Mouse (Mus musculus): Measurements from ENCODE around the gene Platr25. TPM values are rescaled to one million over a fixed set of nuclear protein-coding genes. Genes with fewer than 3 reads are reported as not detected.
"Not testable (repeated sequence)": the region's sequence is repeated elsewhere in the genome, so short reads cannot be mapped to it uniquely, and the experiment has no call there.

Gene Platr25
- 31.9 and 36.8 TPM in 2 replicates for polyA plus RNA-seq (2014; fragmentation: Nextera tagmentation; extraction: Ambion mirVana)

DNA sequence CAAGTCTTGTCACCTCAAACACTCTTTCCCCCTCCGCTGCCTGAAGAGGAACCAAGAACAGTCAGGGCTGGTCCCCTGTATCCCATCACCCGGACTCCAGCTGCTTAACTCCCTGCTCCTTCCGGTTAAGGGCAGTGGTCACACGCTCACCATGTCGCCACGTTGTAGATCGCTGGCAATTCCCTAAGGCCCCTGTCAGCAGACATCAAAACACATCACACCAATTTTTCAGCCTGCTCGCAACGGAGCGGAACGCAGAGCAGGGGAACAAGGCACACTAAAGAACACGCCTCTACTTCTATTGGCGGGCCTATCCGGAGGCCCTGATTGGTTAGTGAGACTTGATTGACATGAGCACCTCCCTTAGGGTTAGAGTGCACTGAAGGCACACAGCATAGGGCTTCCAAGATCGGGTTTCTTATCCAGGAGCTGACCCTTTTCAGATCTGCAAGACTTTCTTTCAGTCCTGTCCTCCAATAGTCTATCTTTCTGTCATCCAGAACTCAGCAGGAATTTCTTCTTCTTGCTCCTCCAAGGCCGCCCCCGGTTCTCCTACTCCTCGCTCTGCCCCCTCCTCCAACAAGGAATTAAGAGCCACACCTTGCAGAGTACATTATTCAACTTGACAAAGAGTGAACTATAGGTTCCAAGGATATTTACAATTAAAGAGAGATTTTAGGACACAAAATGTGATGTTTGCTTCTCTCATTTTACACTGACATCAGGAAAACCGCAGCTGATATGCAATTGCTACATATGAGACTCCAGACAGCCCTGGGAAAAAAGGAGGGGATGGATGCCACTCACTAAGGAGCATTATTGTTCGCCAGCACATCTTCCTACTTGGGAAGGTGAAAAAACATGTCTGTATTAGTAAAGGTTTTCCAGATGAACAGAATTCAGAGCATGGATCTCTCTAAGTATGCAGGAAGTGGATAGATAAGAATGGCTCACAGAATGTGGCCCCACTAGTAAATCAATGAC is at the start of gene Platr25:
Gene Platr25, minus strand, starts transcription at position 278 of the 984 bp plus-strand sequence.
- H3K36me3 ChIP-seq (ENCODE audit: control insufficient read depth, insufficient read depth, low read length); H3K4me1 ChIP-seq (replicated peaks; ENCODE audit: control insufficient read depth, insufficient read depth, low read length); H3K9me3 ChIP-seq (ENCODE audit: control insufficient read depth, low read length); H3K27me3 ChIP-seq (ENCODE audit: control insufficient read depth, insufficient read depth, low read length); H3K27ac ChIP-seq (ENCODE audit: low read depth, low read length): not testable (repeated sequence)
- Histone ChIP-seq H3K4me2 (replicated peaks; ENCODE audit: low read depth, low read length) (peak within 1 kb of the TSS; percentile 42), H3K9ac (ENCODE audit: low read depth, low read length) (peak within 1 kb of the TSS; percentile 40; the same call in 1 of the 2 replicates), H3K4me3 (ENCODE audit: low read depth, low read length) (peak within 1 kb of the TSS; percentile 36)
- ATAC-seq (ENCODE audit: low FRiP score) (peak; percentile 96), DNase-seq (ENCODE audit: low spot score) (peak; percentile 72)
- 11% methylated on average over 20 of the region's 20 CpGs for WGBS

DNA sequence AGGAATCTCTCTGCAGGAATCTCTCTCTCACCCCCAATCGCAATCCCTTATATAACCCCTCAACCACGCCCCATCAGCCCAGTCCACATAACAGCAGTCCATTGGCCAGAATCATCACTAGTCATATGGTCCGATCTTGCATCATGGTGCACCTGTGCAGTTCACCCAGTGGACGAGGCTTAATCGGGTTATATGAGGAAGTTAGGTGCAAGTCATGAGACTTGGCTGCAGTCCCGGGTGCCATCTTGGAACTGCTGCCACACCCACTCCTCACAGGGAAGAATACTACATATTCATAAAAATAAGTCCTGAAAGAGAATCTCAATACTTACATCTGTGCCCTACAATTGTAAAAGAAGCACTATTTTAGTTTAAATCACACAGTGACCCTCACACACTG is 47.5 kb upstream of the Platr25 start:
- H3K4me3 ChIP-seq (ENCODE audit: low read depth, low read length); ATAC-seq (ENCODE audit: low FRiP score); DNase-seq (ENCODE audit: low spot score); H3K27me3 ChIP-seq (ENCODE audit: control insufficient read depth, insufficient read depth, low read length); H3K36me3 ChIP-seq (ENCODE audit: control insufficient read depth, insufficient read depth, low read length); H3K4me2 ChIP-seq (replicated peaks; ENCODE audit: low read depth, low read length); H3K9me3 ChIP-seq (ENCODE audit: control insufficient read depth, low read length); H3K4me1 ChIP-seq (replicated peaks; ENCODE audit: control insufficient read depth, insufficient read depth, low read length); H3K9ac ChIP-seq (ENCODE audit: low read depth, low read length); H3K27ac ChIP-seq (ENCODE audit: low read depth, low read length): not testable (repeated sequence)
- WGBS = 90% methylated on average over 6 of the region's 6 CpGs

DNA sequence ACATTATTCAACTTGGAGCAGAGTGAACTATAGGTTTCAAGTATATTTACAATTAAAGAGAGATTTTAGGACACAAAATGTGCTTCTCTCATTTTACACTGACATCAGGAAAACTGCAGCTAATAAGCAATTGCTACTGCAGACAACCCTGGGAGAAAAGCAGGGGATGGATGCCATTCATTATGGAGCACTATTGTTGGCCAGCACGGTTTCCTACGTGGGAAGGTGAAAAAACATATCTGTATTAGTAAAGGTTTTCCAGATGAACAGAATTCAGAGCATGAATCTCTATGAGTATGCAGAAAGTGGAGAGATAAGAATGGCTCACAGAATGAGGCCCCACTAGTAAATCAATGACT is 25.6 kb upstream of the Platr25 start:
- not testable (repeated sequence) for H3K27ac ChIP-seq (ENCODE audit: low read depth, low read length); H3K27me3 ChIP-seq (ENCODE audit: control insufficient read depth, insufficient read depth, low read length); H3K9me3 ChIP-seq (ENCODE audit: control insufficient read depth, low read length); H3K4me1 ChIP-seq (replicated peaks; ENCODE audit: control insufficient read depth, insufficient read depth, low read length); DNase-seq (ENCODE audit: low spot score); H3K36me3 ChIP-seq (ENCODE audit: control insufficient read depth, insufficient read depth, low read length)
- peak overlapping the region; percentile 43 for H3K4me3 ChIP-seq (ENCODE audit: low read depth, low read length)
- ATAC-seq (ENCODE audit: low FRiP score) = peak; percentile 28
- WGBS = 72% methylated on average over 2 of the region's 2 CpGs
- 0 out of 2 replicates have a peak overlapping the region, but pooled peaks have one; percentile 5 for H3K4me2 ChIP-seq (replicated peaks; ENCODE audit: low read depth, low read length)
- H3K9ac ChIP-seq (ENCODE audit: low read depth, low read length) = 0 out of 2 replicates have a peak overlapping the region, but pooled peaks have one; percentile 34

DNA sequence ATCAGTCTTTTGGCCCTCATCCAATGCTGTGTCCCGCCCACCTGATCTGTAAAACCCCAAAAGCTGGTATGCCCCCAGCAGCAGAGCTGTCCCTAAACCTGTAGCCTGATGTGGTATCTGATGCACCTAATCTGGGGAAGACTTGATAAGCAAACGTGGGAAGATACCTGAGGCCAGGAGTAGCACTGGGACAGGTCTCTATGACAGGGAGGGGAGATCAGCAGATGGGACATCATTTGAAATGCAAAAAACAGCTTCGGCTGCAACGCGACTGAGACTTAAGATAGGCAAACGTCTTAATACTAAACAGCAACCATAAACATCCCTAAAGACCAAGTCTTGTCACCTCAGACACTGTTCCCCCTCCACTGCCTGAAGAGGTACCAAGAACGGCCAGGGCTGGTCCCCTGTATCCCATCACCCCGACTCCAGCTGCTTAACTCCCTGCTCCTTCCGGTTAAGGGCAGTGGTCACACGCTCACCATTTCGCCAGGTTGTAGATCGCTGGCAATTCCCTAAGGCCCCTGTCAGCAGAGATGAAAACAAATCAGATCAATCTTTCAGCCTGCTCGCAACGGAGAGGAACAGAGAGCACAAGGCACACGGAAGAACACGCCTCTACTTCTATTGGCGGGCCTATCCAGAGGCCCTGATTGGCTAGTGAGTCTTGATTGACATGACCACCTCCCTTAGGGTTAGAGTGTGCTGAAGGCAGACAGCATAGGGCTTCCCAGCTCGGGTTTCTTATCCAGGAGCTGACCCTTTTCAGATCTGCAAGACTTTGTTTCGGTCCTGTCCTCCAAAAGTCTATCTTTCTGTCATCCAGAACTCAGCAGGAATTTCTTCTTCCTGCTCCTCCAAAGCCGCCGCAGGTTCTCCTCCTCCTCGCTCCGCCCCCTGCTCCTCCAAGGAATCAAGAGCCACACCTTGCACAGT is 25.0 kb upstream of the Platr25 start, which contains the start of gene Gm5141:
Gene Gm5141, minus strand, starts transcription at position 610 of the 936 bp plus-strand sequence.
- not testable (repeated sequence) for H3K27me3 ChIP-seq (ENCODE audit: control insufficient read depth, insufficient read depth, low read length); H3K27ac ChIP-seq (ENCODE audit: low read depth, low read length)
- 5% methylated on average over 20 of the region's 23 CpGs for WGBS

DNA sequence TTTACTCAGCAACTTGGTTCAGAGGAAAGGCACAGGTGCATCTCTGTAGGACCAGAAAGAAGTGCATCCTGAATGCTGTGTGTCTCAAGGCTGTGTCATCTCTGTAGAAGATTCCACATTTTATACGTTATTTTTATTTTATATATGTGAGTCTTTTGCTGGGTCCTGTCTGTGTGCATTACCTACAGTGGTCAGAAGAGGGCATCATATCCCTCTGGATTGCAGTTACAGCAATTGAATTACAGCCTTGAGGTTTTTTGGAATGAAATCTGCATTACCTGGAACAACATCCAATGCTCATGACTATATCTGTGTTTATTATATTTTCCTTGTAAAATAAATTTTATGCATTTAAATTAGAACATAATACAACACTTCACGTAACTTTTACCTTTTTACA is 3.3 kb upstream of the Platr25 start:
- H3K27ac ChIP-seq (ENCODE audit: low read depth, low read length); H3K9ac ChIP-seq (ENCODE audit: low read depth, low read length); H3K36me3 ChIP-seq (ENCODE audit: control insufficient read depth, insufficient read depth, low read length); H3K4me2 ChIP-seq (replicated peaks; ENCODE audit: low read depth, low read length); ATAC-seq (ENCODE audit: low FRiP score); H3K4me1 ChIP-seq (replicated peaks; ENCODE audit: control insufficient read depth, insufficient read depth, low read length); H3K9me3 ChIP-seq (ENCODE audit: control insufficient read depth, low read length); H3K27me3 ChIP-seq (ENCODE audit: control insufficient read depth, insufficient read depth, low read length); H3K4me3 ChIP-seq (ENCODE audit: low read depth, low read length): not testable (repeated sequence)
- DNase-seq (ENCODE audit: low spot score) = peak; percentile 41
- 64% methylated on average over 2 of the region's 2 CpGs for WGBS

More for the DNA sequence above, 25.0 kb upstream of the Platr25 start, which contains the start of gene Gm5141:
- DNase-seq (ENCODE audit: low spot score) (peak; percentile 58), ATAC-seq (ENCODE audit: low FRiP score) (peak; percentile 100)
- H3K4me1 ChIP-seq (replicated peaks; ENCODE audit: control insufficient read depth, insufficient read depth, low read length); H3K9me3 ChIP-seq (ENCODE audit: control insufficient read depth, low read length); H3K36me3 ChIP-seq (ENCODE audit: control insufficient read depth, insufficient read depth, low read length): not testable (repeated sequence)
- H3K4me2 ChIP-seq (replicated peaks; ENCODE audit: low read depth, low read length) = peak within 1 kb of the TSS; percentile 55
- peak within 1 kb of the TSS; percentile 53 for H3K9ac ChIP-seq (ENCODE audit: low read depth, low read length)
- peak within 1 kb of the TSS; percentile 43 for H3K4me3 ChIP-seq (ENCODE audit: low read depth, low read length)

DNA sequence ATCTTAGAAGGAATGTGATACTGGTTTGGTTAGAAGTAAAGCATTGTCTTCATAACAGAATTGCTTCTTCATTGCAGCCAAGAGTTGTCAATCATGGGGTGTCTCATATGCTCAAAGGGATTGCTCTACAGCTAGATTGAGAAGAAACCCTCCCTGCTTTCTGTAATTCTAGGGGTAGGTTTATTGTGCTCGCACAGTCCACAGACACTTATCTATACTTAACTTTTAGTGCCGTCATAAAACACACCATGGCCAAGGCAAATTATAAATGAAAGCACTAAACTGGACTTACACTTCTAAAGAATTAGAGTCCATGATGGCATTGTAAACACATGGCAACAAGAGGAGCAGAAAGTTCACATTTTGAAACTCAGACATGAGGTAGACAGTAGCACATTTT is 27.2 kb downstream of the Platr25 start:
- Histone ChIP-seq H3K9me3 (ENCODE audit: control insufficient read depth, low read length) (no peaks in the 10 kb centered on the region), H3K4me1 (replicated peaks; ENCODE audit: control insufficient read depth, insufficient read depth, low read length) (no peaks in the 10 kb centered on the region), H3K9ac (ENCODE audit: low read depth, low read length) (no peak overlapping the region), H3K36me3 (ENCODE audit: control insufficient read depth, insufficient read depth, low read length) (no peaks in the 10 kb centered on the region), H3K27ac (ENCODE audit: low read depth, low read length) (no peak overlapping the region), H3K27me3 (ENCODE audit: control insufficient read depth, insufficient read depth, low read length) (no peaks in the 10 kb centered on the region), H3K4me2 (replicated peaks; ENCODE audit: low read depth, low read length) (no peak overlapping the region), H3K4me3 (ENCODE audit: low read depth, low read length) (no peak overlapping the region)
- 98% methylated on average over 2 of the region's 2 CpGs for WGBS
- no peak for DNase-seq (ENCODE audit: low spot score)
- no peak for ATAC-seq (ENCODE audit: low FRiP score)

DNA sequence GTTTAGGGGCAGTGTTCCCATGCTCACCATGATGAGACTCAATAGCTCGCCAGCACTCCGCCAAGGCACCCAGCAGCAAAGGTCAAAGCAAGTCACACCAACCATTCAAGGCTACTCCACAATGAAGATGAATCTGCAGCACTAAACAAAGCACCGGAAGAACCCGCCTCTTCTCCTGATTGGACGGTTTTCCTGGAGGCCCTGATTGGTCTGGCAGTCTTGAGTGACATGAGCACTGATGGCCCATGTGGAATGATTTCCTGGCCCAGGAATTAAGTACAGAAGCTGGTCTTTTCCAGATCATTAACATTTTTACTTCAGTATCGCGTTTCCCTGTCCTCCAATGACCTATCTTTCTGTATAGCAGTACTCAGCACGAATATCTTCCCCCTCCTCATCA is 47.9 kb downstream of the Platr25 start:
- not testable (repeated sequence) for DNase-seq (ENCODE audit: low spot score); H3K27ac ChIP-seq (ENCODE audit: low read depth, low read length); ATAC-seq (ENCODE audit: low FRiP score); H3K4me2 ChIP-seq (replicated peaks; ENCODE audit: low read depth, low read length); H3K4me1 ChIP-seq (replicated peaks; ENCODE audit: control insufficient read depth, insufficient read depth, low read length); H3K36me3 ChIP-seq (ENCODE audit: control insufficient read depth, insufficient read depth, low read length); H3K27me3 ChIP-seq (ENCODE audit: control insufficient read depth, insufficient read depth, low read length); H3K9ac ChIP-seq (ENCODE audit: low read depth, low read length); H3K4me3 ChIP-seq (ENCODE audit: low read depth, low read length); H3K9me3 ChIP-seq (ENCODE audit: control insufficient read depth, low read length)
- WGBS = 91% methylated on average over 8 of the region's 8 CpGs

DNA sequence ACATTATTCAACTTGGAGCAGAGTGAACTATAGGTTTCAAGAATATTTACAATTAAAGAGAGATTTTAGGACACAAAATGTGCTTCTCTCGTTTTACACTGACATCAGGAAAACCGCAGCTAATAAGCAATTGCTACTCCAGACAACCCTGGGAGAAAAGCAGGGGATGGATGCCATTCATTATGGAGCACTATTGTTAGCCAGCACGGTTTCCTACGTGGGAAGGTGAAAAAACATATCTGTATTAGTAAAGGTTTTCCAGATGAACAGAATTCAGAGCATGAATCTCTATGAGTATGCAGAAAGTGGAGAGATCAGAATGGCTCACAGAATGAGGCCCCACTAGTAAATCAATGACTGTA is 75.2 kb downstream of the Platr25 start:
- Histone ChIP-seq H3K9ac (ENCODE audit: low read depth, low read length) (peak overlapping the region; percentile 42; the same call in 1 of the 2 replicates), H3K4me3 (ENCODE audit: low read depth, low read length) (peak overlapping the region; percentile 37)
- not testable (repeated sequence) for ATAC-seq (ENCODE audit: low FRiP score); H3K4me2 ChIP-seq (replicated peaks; ENCODE audit: low read depth, low read length); DNase-seq (ENCODE audit: low spot score); H3K36me3 ChIP-seq (ENCODE audit: control insufficient read depth, insufficient read depth, low read length); H3K27ac ChIP-seq (ENCODE audit: low read depth, low read length); H3K27me3 ChIP-seq (ENCODE audit: control insufficient read depth, insufficient read depth, low read length); H3K9me3 ChIP-seq (ENCODE audit: control insufficient read depth, low read length); H3K4me1 ChIP-seq (replicated peaks; ENCODE audit: control insufficient read depth, insufficient read depth, low read length)
- WGBS = 30% methylated on average over 4 of the region's 4 CpGs
